Mouse (Mus musculus) CH12.LX (cell line): ENCODE measurements around the gene Tvp23b.

Source experiments
- CTCF ChIP-seq, 2 experiments: IDR thresholded peaks in 1 of 2; conservative IDR thresholded peaks in 1 of 2; 2 replicates each; pipeline ENCODE4 v1.5.1; 2011 to 2012; ENCODE audit warnings: low read depth in 2 of 2, low read length in 2 of 2, improper control_type of control experiment in 1 of 2, inconsistent platforms in 1 of 2, mild to moderate bottlenecking in 1 of 2, moderate library complexity in 1 of 2
- EP300 ChIP-seq: IDR thresholded peaks from 2 replicates; pipeline ENCODE4 v1.6.1; 2011; ENCODE audit warnings: low read length, improper control_type of control experiment
- HCFC1 ChIP-seq: IDR thresholded peaks from 2 replicates; pipeline ENCODE4 v1.6.1; 2012; ENCODE audit warnings: low read depth, mild to moderate bottlenecking, inconsistent platforms, low read length, improper control_type of control experiment
- KAT2A ChIP-seq: IDR thresholded peaks from 2 replicates; pipeline ENCODE4 v1.6.1; 2012; ENCODE audit warnings: low read length, improper control_type of control experiment, inconsistent platforms; ENCODE audit not compliant: insufficient replicate concordance
- MAX ChIP-seq: IDR thresholded peaks from 2 replicates; pipeline ENCODE4 v1.6.1; 2011; ENCODE audit warnings: low read length, improper control_type of control experiment
- MYC ChIP-seq: IDR thresholded peaks from 2 replicates; pipeline ENCODE4 v1.6.1; 2011; ENCODE audit warnings: low read depth, mild to moderate bottlenecking, improper control_type of control experiment, low read length
- POLR2A ChIP-seq: IDR thresholded peaks from 2 replicates; pipeline ENCODE4 v1.6.1; 2011; ENCODE audit warnings: low read depth, mild to moderate bottlenecking, improper control_type of control experiment, low read length
- POLR2AphosphoS2 ChIP-seq: IDR thresholded peaks from 2 replicates; pipeline ENCODE4 v1.6.1; 2011; ENCODE audit warnings: low read depth, low read length, improper control_type of control experiment
- SIN3A ChIP-seq: IDR thresholded peaks from 2 replicates; pipeline ENCODE4 v1.6.1; 2012; ENCODE audit warnings: low read length, improper control_type of control experiment, inconsistent platforms

DNA sequence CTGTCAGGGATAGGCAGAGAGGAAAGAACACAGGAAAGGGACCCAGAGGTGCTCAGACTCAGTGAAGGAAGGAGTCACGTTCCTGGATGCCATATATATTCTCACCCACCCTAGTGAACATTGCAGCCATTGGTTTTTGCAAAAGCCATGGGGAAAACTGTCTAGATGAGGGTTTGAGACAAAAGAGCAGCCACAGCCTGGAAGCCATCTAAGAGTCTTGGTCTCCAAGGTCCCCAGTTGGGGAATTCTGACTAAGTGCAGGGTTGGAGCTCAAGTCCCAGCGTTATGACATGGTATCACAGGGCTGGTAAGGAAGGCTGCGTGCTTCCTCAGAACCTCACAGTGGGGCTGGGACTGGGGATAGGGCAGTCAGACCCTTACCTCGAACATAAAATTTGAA lies 13.7 kb upstream of the Tvp23b start:
- TF ChIP-seq EP300, result no peak
- no peak for TF ChIP-seq CTCF (conservative IDR thresholded peaks at IDR 0.05 in 1 of 2, IDR thresholded peaks at IDR 0.05 in 1 of 2; ENCODE audit: low read depth in 2 of 2, low read length in 2 of 2)
- TF ChIP-seq POLR2A, result no peak
- no peak for TF ChIP-seq SIN3A
- no peak for TF ChIP-seq KAT2A
- no peak for TF ChIP-seq MAX
- no peak for TF ChIP-seq POLR2AphosphoS2
- TF ChIP-seq MYC, result no peak
- no peak for TF ChIP-seq HCFC1
